In genomic region chr17:56308088-56308487, GRCm38 (mm10) we compare ENCODE assay signal across 9 mouse cellular contexts. TPM values are rescaled to one million over a fixed set of nuclear protein-coding genes. Genes with fewer than 3 reads are reported as not detected.
A peak's percentile ranks its signal among the peaks of the same experiment; 100 is the strongest.
DNase-seq lines count a peak whose midpoint lies in the region; ATAC-seq lines count a peak whose summit lies in the region.
"Had no signal": no experiment of that assay in that cellular context is flagged by ENCODE, and none has a peak within 500 bp of the region (broad histone marks: within the 10 kb centered on the region; RNA-seq: fewer than 3 reads in every experiment).

No protein-coding gene starts in this region.

- peak; percentile 58 to 72 for DNase-seq in urinary bladder, adult 18-20 months (ENCODE audit: low spot score in 2 of 2)
- no peak for DNase-seq in urinary bladder, postnatal 10 days (ENCODE audit: low spot score)
- DNase-seq in kidney, adult 18-20 months, result peak; percentile 69
- no peak for DNase-seq in retina, postnatal 1 day
- no peak for DNase-seq in left cerebral cortex, adult 11 months (ENCODE audit: low spot score)

- H3K27ac ChIP-seq in limb, embryonic 13.5 days, result no peak overlapping the region; the same call in 1 of the 2 replicates
- H3K27ac ChIP-seq in midbrain, embryonic 13.5 days, result no peak overlapping the region

- H3K4me2 ChIP-seq in limb, embryonic 13.5 days (replicated peaks), result peak overlapping the region; percentile 28
- no peak overlapping the region for H3K4me2 ChIP-seq in midbrain, embryonic 13.5 days (replicated peaks)

- WGBS in limb, embryonic 13.5 days, result 74% methylated on average over 6 of the region's 6 CpGs
- WGBS in midbrain, embryonic 13.5 days, result 91% methylated on average over 6 of the region's 6 CpGs

- peaks cover 42% of the 10 kb centered on the region for H3K4me1 ChIP-seq in limb, embryonic 13.5 days
- H3K4me1 ChIP-seq in midbrain, embryonic 13.5 days (replicated peaks), result peaks cover 31% of the 10 kb centered on the region

- H3K4me3 ChIP-seq in limb, embryonic 13.5 days, result no peak overlapping the region
- no peak overlapping the region for H3K4me3 ChIP-seq in midbrain, embryonic 13.5 days (replicated peaks)

- no peaks in the 10 kb centered on the region for H3K9me3 ChIP-seq in limb, embryonic 13.5 days
- no peaks in the 10 kb centered on the region for H3K9me3 ChIP-seq in midbrain, embryonic 13.5 days

- H3K9ac ChIP-seq in limb, embryonic 13.5 days, result peak overlapping the region; percentile 45
- no peak overlapping the region for H3K9ac ChIP-seq in midbrain, embryonic 13.5 days (replicated peaks)

- peaks cover 71% of the 10 kb centered on the region for H3K36me3 ChIP-seq in limb, embryonic 13.5 days
- peaks cover 43% of the 10 kb centered on the region for H3K36me3 ChIP-seq in midbrain, embryonic 13.5 days

- H3K27me3 ChIP-seq in limb, embryonic 13.5 days, result no peaks in the 10 kb centered on the region
- H3K27me3 ChIP-seq in midbrain, embryonic 13.5 days, result no peaks in the 10 kb centered on the region

- no peak for ATAC-seq in limb, embryonic 13.5 days (ENCODE audit: low FRiP score, low read depth)
- no peak for ATAC-seq in midbrain, embryonic 13.5 days

RNA-seq across cellular contexts. Expression of gene Uhrf1, which starts 5.0 kb away (rescaled TPM):
- 136 and 146 TPM in 2 replicates for polyA plus RNA-seq in limb, embryonic 13.5 days (2015; fragmentation: Nextera tagmentation; extraction: Ambion mirVana)
- polyA plus RNA-seq in midbrain, embryonic 13.5 days (2015; fragmentation: Nextera tagmentation; extraction: Ambion mirVana), result 59.9 and 62.8 TPM in 2 replicates

RNA-seq across cellular contexts. Expression of gene Arrdc5, which starts 8.0 kb away (rescaled TPM):
- not detected in 2 replicates for polyA plus RNA-seq in limb, embryonic 13.5 days (2015; fragmentation: Nextera tagmentation; extraction: Ambion mirVana)
- polyA plus RNA-seq in midbrain, embryonic 13.5 days (2015; fragmentation: Nextera tagmentation; extraction: Ambion mirVana), result not detected in 2 replicates
- polyA plus RNA-seq: brain, embryonic 14.5 days; heart, embryonic 14.5 days had no signal

RNA-seq across cellular contexts. Expression of gene Plin3, which starts 15.4 kb away (rescaled TPM):
- polyA plus RNA-seq in limb, embryonic 13.5 days (2015; fragmentation: Nextera tagmentation; extraction: Ambion mirVana), result 78.1 and 80.4 TPM in 2 replicates
- 14.8 and 16.7 TPM in 2 replicates for polyA plus RNA-seq in midbrain, embryonic 13.5 days (2015; fragmentation: Nextera tagmentation; extraction: Ambion mirVana)

RNA-seq across cellular contexts. Expression of gene Kdm4b, which starts 17.8 kb away (rescaled TPM):
- 40.1 and 43.2 TPM in 2 replicates for polyA plus RNA-seq in limb, embryonic 13.5 days (2015; fragmentation: Nextera tagmentation; extraction: Ambion mirVana)
- polyA plus RNA-seq in midbrain, embryonic 13.5 days (2015; fragmentation: Nextera tagmentation; extraction: Ambion mirVana), result 62.1 and 77.3 TPM in 2 replicates

RNA-seq across cellular contexts. Expression of gene Ticam1, which starts 31.5 kb away (rescaled TPM):
- 4.4 and 4.6 TPM in 2 replicates for polyA plus RNA-seq in limb, embryonic 13.5 days (2015; fragmentation: Nextera tagmentation; extraction: Ambion mirVana)
- 1.0 and 1.3 TPM in 2 replicates for polyA plus RNA-seq in midbrain, embryonic 13.5 days (2015; fragmentation: Nextera tagmentation; extraction: Ambion mirVana)

Comparison
In these comparisons a context has a peak if more than half of its experiments do, and no peak if none do; other contexts are left out.
1. DNase-seq: peak in urinary bladder, adult 18-20 months (2 of 2) and kidney, adult 18-20 months (single experiment); none in urinary bladder, postnatal 10 days (single experiment), retina, postnatal 1 day (single experiment) and left cerebral cortex, adult 11 months (single experiment).